Mouse (Mus musculus): ENCODE measurements at regions not wholly inside any gene's neighbourhood (a gene's known extent, or its start where the extent isn't known, plus 50 kb on each side); places are given as distances from the start of the nearest gene placed in this dataset.

GRCm38 (mm10) chr12:107126056-107126455 is 362.4 kb upstream of the 3110018I06Rik start:
- DNase-seq = no peak

DNA sequence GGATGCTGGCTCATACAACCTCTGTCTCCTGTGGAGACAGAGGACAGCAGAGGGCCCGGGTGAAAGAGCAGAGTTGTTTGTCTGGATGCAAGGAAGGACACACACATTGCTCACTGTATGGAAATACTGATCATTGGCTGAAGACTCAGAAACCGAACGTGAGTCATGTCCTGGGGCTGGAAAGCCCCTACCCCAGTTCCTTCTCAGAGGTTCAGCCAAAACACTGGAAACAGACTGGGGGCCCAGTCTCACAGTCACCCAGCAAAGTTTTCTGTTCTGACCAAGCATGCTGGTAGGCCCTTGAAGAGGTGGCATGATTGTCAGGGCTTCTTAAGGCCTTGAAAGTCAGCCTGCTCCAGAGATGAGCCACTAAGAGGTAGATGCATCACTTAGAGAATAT is 360.8 kb upstream of the 3110018I06Rik start:
- no peak for DNase-seq

DNA sequence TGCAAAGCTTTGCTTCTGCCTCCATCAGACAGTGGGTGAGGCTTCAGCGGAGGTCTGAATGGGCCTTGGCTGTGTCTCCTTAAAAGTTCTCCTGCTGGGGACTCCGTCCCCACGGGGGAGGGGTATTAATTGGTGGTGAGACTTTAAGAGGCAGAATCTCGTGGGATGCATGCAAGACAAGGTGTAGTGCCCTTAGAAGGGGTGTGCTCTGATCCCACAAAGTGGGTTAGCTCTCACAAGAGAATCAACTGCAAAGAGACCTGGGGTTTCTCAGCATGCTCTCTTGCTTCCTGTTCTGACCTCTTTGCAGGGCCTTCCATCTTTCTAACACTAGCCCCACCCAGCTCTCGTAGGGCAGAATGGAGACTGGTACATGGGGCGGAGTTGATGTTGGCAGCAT is 359.2 kb upstream of the 3110018I06Rik start:
- DNase-seq = no peak

- DNase-seq = no peak
These were observed 357.1 kb upstream of the 3110018I06Rik start for GRCm38 (mm10) chr12:107131351-107131750.

DNA sequence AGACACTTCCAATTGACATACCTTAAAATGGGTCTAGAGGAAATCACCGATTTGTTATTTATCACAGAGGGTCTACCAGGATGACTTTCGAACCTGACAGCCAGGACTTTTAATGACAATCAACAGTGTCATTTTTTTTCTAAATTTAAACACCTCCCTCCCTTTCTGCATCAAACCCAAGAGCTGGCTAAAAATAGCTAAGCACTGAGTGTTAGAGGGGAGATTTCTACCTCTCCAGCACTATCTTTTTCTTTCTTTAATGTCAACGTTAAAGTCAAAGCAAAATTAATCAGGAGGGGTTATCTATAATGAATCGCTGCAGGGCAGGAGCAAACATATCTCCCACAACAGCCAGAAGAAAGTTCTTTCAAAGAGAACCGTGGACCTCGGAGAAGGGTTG is 356.6 kb upstream of the 3110018I06Rik start:
- no peak for DNase-seq

DNA sequence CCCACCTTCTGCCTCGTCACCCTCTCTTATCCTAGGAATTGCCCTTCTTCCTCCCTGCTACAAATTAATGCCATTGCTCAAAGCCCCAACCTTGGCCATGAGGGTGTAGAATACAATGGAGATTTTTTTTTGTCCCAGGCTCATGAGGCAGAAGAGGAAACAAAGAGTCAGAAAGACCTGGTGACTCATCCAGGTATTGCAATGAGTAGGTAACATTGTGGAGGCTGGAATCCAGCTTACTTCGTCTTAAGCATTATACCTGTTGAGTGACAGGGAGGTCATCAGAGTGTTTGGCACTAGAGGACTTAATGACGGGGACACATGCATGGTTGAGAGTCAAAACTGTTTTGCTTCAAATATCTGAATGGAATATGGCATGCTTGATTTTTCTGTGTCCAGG is 355.9 kb upstream of the 3110018I06Rik start:
- DNase-seq = no peak

DNA sequence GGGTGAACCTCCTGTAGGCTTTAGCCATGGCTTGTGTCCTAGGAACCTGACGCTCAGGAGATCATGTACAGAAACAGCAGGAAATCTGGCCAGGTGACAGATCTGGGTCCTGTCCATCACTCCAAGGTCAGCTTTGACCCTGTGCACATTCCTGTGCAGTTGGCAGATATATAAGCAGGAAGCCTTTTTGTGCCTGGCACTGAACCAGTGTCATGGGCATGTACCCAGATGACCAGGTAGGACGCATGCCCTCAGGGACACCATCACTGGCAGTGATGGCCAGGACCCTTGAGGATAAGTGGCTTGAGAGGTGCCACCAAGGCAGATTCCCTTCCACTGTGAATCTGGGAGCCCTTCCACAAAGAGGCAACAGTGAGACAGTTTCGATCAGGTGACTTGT is 354.1 kb upstream of the 3110018I06Rik start:
- no peak for DNase-seq

DNA sequence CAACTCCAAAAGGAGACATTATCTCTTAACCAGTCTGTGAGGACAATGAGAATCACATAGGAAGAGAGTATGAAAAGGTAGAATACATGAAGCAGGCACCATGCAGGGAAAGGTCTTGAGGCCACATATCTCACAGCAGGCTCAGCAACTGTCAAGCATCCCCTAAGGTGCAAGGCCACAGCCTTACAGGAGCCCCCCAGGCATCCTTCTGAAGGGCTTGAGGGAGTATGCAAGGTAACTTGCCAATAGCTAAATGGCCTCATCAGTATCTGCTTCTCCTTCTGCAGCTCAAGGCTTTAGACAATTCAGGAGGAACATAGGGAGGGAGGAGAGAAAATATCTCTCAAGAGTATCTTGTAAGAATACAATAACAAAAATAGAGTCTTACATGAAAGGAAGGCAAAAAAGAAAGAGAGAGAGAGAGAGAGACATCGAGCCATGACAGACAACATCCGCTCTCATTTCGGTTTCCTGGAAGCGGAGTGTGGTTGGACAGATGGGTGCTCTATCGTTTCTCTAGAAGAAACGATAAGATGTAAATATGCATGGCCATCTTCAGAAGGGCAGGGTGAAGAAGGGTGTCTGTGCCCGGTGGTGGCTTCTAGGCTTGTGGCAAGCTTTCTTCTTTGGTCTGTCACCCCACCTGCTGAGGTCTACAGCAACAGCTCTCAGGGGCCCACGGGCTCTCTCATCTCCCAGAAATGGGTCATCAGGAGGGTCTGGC is 349.6 kb upstream of the 3110018I06Rik start:
- DNase-seq = no peak

- no peak for DNase-seq
These were observed 347.4 kb upstream of the 3110018I06Rik start for GRCm38 (mm10) chr12:107140957-107141595.

DNA sequence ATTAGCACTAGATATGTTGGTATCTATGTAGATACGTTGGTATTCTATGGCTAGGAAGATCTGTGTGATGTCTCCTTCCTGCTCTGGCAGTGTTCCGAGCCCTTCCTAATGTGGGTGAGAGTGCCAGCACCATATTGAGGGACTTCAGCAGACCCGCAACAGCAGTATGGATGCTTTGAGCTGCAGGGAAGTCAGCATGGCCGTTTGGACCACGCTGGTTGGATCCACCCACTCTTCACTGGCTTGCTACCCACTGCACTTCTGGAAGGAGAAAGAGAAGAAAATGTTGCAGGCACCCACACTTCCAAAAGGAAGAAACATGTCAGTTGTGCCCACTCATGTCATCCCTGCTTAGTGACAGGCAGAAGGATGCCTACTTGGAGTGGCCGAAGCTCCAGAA is 346.2 kb upstream of the 3110018I06Rik start:
- no peak for DNase-seq

DNA sequence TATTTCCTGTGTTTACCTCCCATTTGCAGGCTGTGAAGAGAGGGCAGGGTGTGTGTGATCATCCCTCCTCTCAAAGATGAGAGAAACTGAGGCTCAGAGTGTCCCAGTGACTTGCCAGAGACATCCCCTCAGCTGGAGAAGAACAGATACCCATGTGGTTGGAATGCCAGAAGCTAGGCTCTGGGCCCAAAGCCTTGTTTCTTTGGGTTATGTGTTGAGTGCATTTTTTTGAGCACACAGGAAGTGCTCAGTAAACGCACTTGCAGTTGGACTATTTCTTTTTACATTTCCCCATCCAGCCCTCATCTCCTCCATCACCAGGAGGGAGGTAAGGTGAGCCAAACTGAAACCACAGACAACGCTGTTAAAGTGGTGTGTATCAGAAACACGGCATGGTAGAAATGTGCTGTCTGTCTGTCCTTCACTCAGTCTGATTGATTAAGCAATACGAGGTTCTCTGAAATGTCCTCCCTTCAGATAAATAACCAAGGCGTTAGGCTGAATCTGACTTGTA is 341.8 kb upstream of the 3110018I06Rik start:
- no peak for DNase-seq

DNA sequence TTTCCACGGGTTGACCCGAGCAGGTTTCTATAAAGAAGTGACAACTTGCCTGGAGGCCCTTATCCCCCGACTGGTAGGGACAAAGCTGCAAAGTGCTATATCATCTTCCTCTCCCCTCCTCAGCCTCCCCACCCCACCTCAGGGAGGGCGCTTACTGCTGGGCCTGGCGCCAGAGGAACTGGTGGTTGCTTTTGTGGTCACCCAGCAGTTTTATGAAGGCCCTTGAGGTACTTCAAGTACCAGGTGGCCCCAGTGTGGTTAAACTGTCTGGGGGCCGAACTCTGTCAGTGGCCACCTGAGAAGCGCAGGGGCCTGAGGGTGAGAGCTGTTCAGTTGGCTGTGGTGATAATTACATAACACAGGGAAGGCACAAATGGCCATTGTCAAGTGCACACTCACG is 340.0 kb upstream of the 3110018I06Rik start:
- DNase-seq = no peak

- DNase-seq = no peak
These were observed 337.3 kb upstream of the 3110018I06Rik start for GRCm38 (mm10) chr12:107151089-107151488.

GRCm38 (mm10) chr12:107154668-107155067 is 333.8 kb upstream of the 3110018I06Rik start:
- no peak for DNase-seq

DNA sequence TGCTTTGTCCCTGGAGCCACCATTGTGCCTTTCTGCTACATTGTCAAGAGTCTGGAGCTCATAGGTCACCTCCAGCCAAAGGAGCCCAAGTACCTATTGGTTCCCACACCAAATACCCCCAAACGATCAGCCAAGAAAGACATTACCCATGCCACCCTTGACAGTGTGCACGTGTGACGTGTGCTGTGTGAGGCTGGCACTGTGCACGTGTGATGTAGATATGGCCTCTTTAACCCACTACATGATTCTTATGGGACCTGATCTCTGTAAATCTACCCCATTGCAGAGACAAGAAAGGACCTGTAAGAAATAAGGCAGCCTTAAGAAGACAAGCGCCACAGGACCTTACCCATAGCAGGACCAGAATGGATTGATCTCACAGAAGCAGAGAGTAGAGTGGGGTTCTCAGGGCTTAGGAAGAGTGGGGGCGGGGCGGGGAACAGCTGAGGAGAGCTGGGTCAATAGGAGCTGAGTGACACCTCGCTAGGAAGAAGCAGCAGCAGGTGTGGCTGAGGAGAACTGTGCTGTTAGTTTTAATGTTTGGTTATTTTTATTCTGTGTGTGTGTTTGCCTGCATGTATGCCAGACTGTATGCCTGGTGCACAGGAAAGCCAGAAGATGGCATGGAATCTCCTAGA is 331.5 kb upstream of the 3110018I06Rik start:
- DNase-seq = no peak

GRCm38 (mm10) chr12:107159126-107159525 is 329.3 kb upstream of the 3110018I06Rik start:
- DNase-seq = no peak

DNA sequence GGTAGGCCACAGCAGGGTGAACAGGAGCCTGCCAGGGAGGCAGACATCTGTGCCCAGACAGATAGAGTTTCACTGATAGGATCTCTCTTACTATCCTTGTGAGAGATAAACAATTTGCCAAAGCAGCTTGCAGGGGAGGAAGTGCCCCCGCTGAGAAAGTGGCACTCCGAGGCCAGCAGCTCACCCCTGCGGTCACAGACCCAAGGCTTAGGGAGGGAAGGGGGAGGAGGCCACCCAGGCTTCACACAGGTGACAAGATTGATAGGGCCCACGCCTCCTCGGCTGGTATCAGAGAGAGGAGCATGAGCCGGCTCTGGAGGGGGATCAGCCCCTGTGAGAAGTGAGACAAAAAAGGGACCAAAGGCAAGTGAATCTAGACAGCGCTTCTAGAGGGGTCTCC is 328.3 kb upstream of the 3110018I06Rik start:
- DNase-seq = no peak

- no peak for DNase-seq
These were observed 327.8 kb upstream of the 3110018I06Rik start for GRCm38 (mm10) chr12:107160628-107161027.

DNA sequence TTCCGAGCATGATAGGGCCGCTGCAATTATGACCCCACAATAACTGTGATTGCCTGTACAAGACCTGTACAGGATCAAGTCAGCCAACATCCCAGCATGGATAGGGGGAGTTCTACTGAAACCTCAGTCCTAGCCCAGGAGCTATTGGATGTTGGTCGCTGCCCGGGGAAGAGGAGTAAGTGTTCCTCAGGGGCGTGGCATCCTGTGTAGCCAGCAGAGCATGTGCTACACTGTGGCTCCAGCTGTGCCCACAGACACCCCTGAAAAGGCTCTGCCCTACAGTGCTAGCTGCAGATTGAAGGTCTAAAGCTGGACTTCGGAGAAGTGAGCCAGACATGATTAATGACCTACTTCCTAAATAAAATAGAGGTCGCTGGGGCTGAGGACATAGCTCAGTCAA is 317.5 kb upstream of the 3110018I06Rik start:
- no peak for DNase-seq

DNA sequence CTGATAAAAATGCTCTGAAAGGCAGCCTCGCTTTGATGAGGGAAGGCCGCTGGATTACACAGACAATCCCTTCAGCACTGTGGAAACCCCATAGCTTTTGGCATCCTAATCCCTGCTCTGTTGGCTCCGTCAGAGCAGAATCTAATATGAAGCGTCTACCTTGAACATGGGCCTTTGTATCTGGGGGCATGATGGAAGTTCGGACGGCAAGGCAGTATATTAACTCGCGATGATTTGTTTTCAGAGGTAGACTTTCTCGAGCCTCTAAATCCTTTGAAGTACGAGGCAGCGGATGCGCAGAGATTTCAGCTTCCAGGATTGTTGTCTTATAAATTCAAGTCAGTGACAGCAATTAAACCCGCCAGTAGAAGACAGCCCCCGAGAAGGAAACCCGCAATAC is 316.8 kb upstream of the 3110018I06Rik start:
- DNase-seq = no peak

DNA sequence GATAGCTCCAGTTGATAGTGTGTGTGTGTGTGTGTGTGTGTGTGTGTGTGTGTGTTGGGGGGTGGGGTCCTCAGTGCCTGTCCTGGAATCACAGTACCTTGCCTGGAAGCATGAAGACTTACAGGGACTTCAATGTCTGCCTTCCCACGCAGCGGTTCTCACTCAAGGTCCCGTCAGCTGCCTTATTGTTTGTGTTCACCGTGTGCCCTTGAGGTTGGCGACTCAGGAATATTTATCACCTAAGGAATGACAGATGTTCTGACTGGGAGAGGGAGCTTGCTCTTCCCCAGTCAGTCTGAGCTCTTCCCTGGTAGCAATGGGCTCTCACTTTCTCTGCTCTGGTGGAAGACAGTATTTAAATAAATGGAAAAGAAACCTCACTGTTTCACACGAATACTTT is 309.8 kb upstream of the 3110018I06Rik start:
- DNase-seq = no peak

DNA sequence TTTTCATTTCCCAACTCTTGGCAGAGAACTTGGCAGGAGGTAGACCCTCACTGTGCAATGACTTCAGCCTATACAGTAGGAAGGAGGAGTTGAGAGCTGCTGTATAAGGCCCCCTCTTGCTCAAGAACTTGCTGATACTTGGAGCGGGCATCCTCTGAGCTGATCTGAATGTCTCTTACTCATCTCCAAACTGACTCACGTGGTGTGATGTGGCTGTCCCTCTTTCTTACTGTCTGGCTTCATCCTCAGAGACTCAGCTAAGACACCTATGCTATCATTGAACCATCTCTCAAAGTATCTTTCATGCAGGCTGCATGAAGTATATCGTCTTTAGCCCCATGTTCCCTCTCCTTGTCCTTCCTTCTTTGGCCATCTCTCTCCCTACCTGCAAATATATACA is 307.9 kb upstream of the 3110018I06Rik start:
- DNase-seq = no peak

GRCm38 (mm10) chr12:107181291-107181690 is 307.1 kb upstream of the 3110018I06Rik start:
- no peak for DNase-seq

DNA sequence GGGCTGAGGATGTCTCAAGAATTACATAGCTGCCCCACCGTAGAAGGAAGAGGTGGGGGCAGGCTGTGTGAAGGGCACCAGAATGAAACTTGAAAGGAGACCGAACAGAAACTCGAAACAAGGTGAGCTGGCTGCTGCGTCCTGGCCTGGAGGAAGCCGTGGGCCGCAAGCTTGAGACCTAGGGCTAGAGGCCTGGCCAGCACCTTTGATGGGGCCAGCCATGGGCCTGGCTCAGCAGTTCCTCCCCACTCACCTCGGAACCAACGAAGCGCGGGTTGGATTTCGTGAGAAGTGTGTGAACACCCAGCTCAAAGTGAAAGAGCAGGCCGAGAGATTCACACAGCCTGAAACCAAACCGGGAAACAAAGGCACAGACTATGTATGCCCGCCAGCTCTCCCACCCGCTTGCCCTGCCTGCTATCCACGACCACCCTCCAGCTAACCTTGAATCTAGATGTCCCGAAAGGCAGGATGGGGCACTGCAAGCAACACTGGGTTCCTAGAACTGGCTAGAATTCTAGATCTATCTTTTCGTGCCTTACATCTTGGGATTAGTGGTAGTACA is 306.3 kb upstream of the 3110018I06Rik start:
- DNase-seq = no peak
